Mouse (Mus musculus) erythroid progenitor cell, adult 5-6 weeks (primary cell): ENCODE data around the gene Msmo1. TPM values are rescaled to one million over a fixed set of nuclear protein-coding genes. Genes with fewer than 3 reads are reported as not detected.

ENCODE experiments used
- ATAC-seq: replicated peaks from 2 replicates; pipeline ENCODE4 v1.8.0; 2016; ENCODE audit warnings: moderate number of reproducible peaks, mild to moderate bottlenecking, moderate TSS enrichment, inconsistent platforms; ENCODE audit not compliant: poor library complexity, low FRiP score, severe bottlenecking
- total RNA-seq, 2 experiments: library from RNA; stranded (forward) in 1 of 2; stranded (reverse) in 1 of 2; fragments of 150-400 nt in 1 of 2; fragments of 186-747, 209-891 nt in 1 of 2; gene quantifications; 2 replicates each; pipeline versions ENCODE4 v1.2.3 to v1.2.4; 2015 to 2017; ENCODE audit warnings: low replicate concordance in 2 of 2

The Msmo1 gene
- total RNA-seq, 2 experiments from 2014 or later, result 7.9 to 19.3 TPM

- no peak for ATAC-seq
These were observed 10.4 kb downstream of the Msmo1 start for GRCm38 (mm10) chr8:64723206-64723605.

GRCm38 (mm10) chr8:64717868-64718267, 15.7 kb downstream of the Msmo1 start:
- ATAC-seq, result no peak

GRCm38 (mm10) chr8:64712499-64712898, 21.1 kb downstream of the Msmo1 start:
- no peak for ATAC-seq

- no peak for ATAC-seq
These were observed 22.0 kb downstream of the Msmo1 start for GRCm38 (mm10) chr8:64711544-64711943.

GRCm38 (mm10) chr8:64707481-64707880, 26.1 kb downstream of the Msmo1 start:
- no peak for ATAC-seq

- no peak for ATAC-seq
These were observed 30.4 kb downstream of the Msmo1 start for GRCm38 (mm10) chr8:64703191-64703590.

GRCm38 (mm10) chr8:64692651-64693201, 40.9 kb downstream of the Msmo1 start, which contains the start of gene Cpe:
Gene Cpe (minus strand): TSS chr8:64693054.
- ATAC-seq, result no peak

GRCm38 (mm10) chr8:64691591-64692401, 41.8 kb downstream of the Msmo1 start:
- ATAC-seq, result no peak

GRCm38 (mm10) chr8:64690845-64691244, 42.7 kb downstream of the Msmo1 start:
- ATAC-seq, result no peak

GRCm38 (mm10) chr8:64690306-64690705, 43.3 kb downstream of the Msmo1 start:
- ATAC-seq, result no peak

- ATAC-seq, result no peak
These were observed 44.9 kb downstream of the Msmo1 start for GRCm38 (mm10) chr8:64688741-64689140.

- ATAC-seq, result no peak
These were observed 45.4 kb downstream of the Msmo1 start for GRCm38 (mm10) chr8:64688161-64688560.

- ATAC-seq, result no peak
These were observed 51.1 kb downstream of the Msmo1 start for GRCm38 (mm10) chr8:64682501-64682900.

GRCm38 (mm10) chr8:64676381-64676780, 57.2 kb downstream of the Msmo1 start:
- ATAC-seq, result no peak

GRCm38 (mm10) chr8:64674951-64675585, 58.5 kb downstream of the Msmo1 start:
- no peak for ATAC-seq

- ATAC-seq, result no peak
These were observed 60.7 kb downstream of the Msmo1 start for GRCm38 (mm10) chr8:64672920-64673319.

GRCm38 (mm10) chr8:64671937-64672336, 61.7 kb downstream of the Msmo1 start:
- ATAC-seq, result no peak
